20 mouse cellular contexts compared by ENCODE assay signal in genomic region chr9:90182636-90183421, GRCm38 (mm10). TPM values are rescaled to one million over a fixed set of nuclear protein-coding genes. Genes with fewer than 3 reads are reported as not detected.
DNase-seq lines count a peak whose midpoint lies in the region; ATAC-seq and TF ChIP-seq lines count a peak whose summit lies in the region.
"Had no signal": no experiment of that assay in that cellular context is flagged by ENCODE, and none has a peak within 500 bp of the region (broad histone marks: within the 10 kb centered on the region; RNA-seq: fewer than 3 reads in every experiment).

No protein-coding gene starts in this region.

- no peak overlapping the region for H3K4me2 ChIP-seq in forebrain, postnatal 0 days (ENCODE audit: low read depth)
- H3K4me2 ChIP-seq in forebrain, embryonic 12.5 days = no peak overlapping the region
- no peak overlapping the region for H3K4me2 ChIP-seq in kidney, embryonic 14.5 days (replicated peaks; ENCODE audit: low read depth, low read length)
- H3K4me2 ChIP-seq in heart, postnatal 0 days (ENCODE audit: low read depth, low read length) = no peak overlapping the region
- H3K4me2 ChIP-seq: hindbrain, embryonic 15.5 days; limb, embryonic 13.5 days had no signal

- H3K36me3 ChIP-seq in forebrain, postnatal 0 days (ENCODE audit: insufficient read depth) = peaks cover 33% of the 10 kb centered on the region
- H3K36me3 ChIP-seq in forebrain, embryonic 12.5 days (replicated peaks) = peaks cover 82% of the 10 kb centered on the region
- peaks cover 7% of the 10 kb centered on the region; the same call in 1 of the 2 replicates for H3K36me3 ChIP-seq in kidney, embryonic 14.5 days (ENCODE audit: control insufficient read depth, insufficient read depth, low read length)
- H3K36me3 ChIP-seq in heart, postnatal 0 days (replicated peaks; ENCODE audit: control insufficient read depth, insufficient read depth, low read length) = peaks cover 31% of the 10 kb centered on the region
- H3K36me3 ChIP-seq: G1E had no signal

- no peak for TF ChIP-seq EP300 in heart, postnatal 0 days (IDR thresholded peaks at IDR 0.05; ENCODE audit: low read depth)

- ATAC-seq in forebrain, postnatal 0 days = peak; percentile 65
- no peak for ATAC-seq in forebrain, embryonic 12.5 days (ENCODE audit: low FRiP score)
- ATAC-seq in kidney, embryonic 14.5 days (ENCODE audit: low FRiP score, low TSS enrichment) = no peak
- ATAC-seq in heart, postnatal 0 days (ENCODE audit: insufficient read depth, low read depth) = peak; percentile 37
- ATAC-seq: activated CD4-positive, CD25-positive, alpha-beta regulatory T cell, adult 4 months had no signal

- TF ChIP-seq CTCF in forebrain, postnatal 0 days (IDR thresholded peaks at IDR 0.05; ENCODE audit: low read depth) = no peak
- no peak for TF ChIP-seq CTCF in heart, postnatal 0 days (IDR thresholded peaks at IDR 0.05; ENCODE audit: low read depth)

- no peaks in the 10 kb centered on the region for H3K4me1 ChIP-seq in forebrain, postnatal 0 days (ENCODE audit: insufficient read depth)
- 0 out of 2 replicates have a peak, but pooled peaks cover 2% of the 10 kb centered on the region for H3K4me1 ChIP-seq in forebrain, embryonic 12.5 days
- H3K4me1 ChIP-seq in kidney, embryonic 14.5 days (ENCODE audit: control insufficient read depth, insufficient read depth, low read length) = peaks cover 4% of the 10 kb centered on the region; the same call in 1 of the 2 replicates
- peaks cover 42% of the 10 kb centered on the region for H3K4me1 ChIP-seq in heart, postnatal 0 days (ENCODE audit: control insufficient read depth, insufficient read depth)
- H3K4me1 ChIP-seq: hindbrain, embryonic 15.5 days; limb, embryonic 13.5 days had no signal

- no peaks in the 10 kb centered on the region for H3K27me3 ChIP-seq in forebrain, postnatal 0 days (ENCODE audit: insufficient read depth, low read length)
- H3K27me3 ChIP-seq in forebrain, embryonic 12.5 days = no peaks in the 10 kb centered on the region
- H3K27me3 ChIP-seq in kidney, embryonic 14.5 days (ENCODE audit: control insufficient read depth, insufficient read depth, low read length) = no peaks in the 10 kb centered on the region
- no peaks in the 10 kb centered on the region for H3K27me3 ChIP-seq in heart, postnatal 0 days (ENCODE audit: control insufficient read depth, insufficient read depth, low read length)
- H3K27me3 ChIP-seq: hindbrain, embryonic 15.5 days; limb, embryonic 13.5 days had no signal

- DNase-seq in forebrain, postnatal 0 days = no peak
- no peak for DNase-seq in kidney, adult 8-10 months
- peak; percentile 26 for DNase-seq in heart, postnatal 0 days (ENCODE audit: low spot score)
- DNase-seq in lung, postnatal 4 days = peak; percentile 63 to 81
- DNase-seq in spleen, adult 12 weeks (ENCODE audit: low spot score) = no peak
- DNase-seq in cerebellum, adult 18-20 months = no peak
- DNase-seq: B cell, adult 2 months; cerebellum, adult 8-10 months; gastrocnemius, postnatal 25 days; kidney, postnatal 25 days; layer of hippocampus, postnatal 36 days; right cerebral cortex, postnatal 14 days; thymus, postnatal 4 days had no signal

- no peak overlapping the region for H3K27ac ChIP-seq in forebrain, postnatal 0 days (ENCODE audit: low read depth, low read length)
- H3K27ac ChIP-seq in forebrain, embryonic 12.5 days = no peak overlapping the region
- H3K27ac ChIP-seq in kidney, embryonic 14.5 days (ENCODE audit: low read depth, low read length) = no peak overlapping the region
- H3K27ac ChIP-seq in heart, postnatal 0 days (ENCODE audit: low read depth) = peak overlapping the region; percentile 62
- H3K27ac ChIP-seq: hindbrain, embryonic 15.5 days; limb, embryonic 13.5 days had no signal

- no peaks in the 10 kb centered on the region for H3K9me3 ChIP-seq in forebrain, postnatal 0 days (ENCODE audit: low read length)
- H3K9me3 ChIP-seq in forebrain, embryonic 12.5 days = no peaks in the 10 kb centered on the region
- no peaks in the 10 kb centered on the region for H3K9me3 ChIP-seq in kidney, embryonic 14.5 days (ENCODE audit: control insufficient read depth, low read length)
- H3K9me3 ChIP-seq in heart, postnatal 0 days (replicated peaks; ENCODE audit: control insufficient read depth, low read length) = no peaks in the 10 kb centered on the region
- H3K9me3 ChIP-seq: hindbrain, embryonic 15.5 days; limb, embryonic 13.5 days had no signal

- H3K4me3 ChIP-seq in forebrain, postnatal 0 days (ENCODE audit: low read depth, low read length) = no peak overlapping the region
- no peak overlapping the region for H3K4me3 ChIP-seq in forebrain, embryonic 12.5 days (replicated peaks)
- H3K4me3 ChIP-seq in kidney, embryonic 14.5 days (ENCODE audit: low read length) = no peak overlapping the region
- no peak overlapping the region for H3K4me3 ChIP-seq in heart, postnatal 0 days (ENCODE audit: low read depth, low read length)
- H3K4me3 ChIP-seq: hindbrain, embryonic 15.5 days; limb, embryonic 13.5 days had no signal

- WGBS in forebrain, postnatal 0 days = 77% methylated on average over 18 of the region's 18 CpGs
- 91% methylated on average over 18 of the region's 18 CpGs for WGBS in forebrain, embryonic 12.5 days
- WGBS in kidney, embryonic 14.5 days = 76% methylated on average over 18 of the region's 18 CpGs
- WGBS in heart, postnatal 0 days = 34% methylated on average over 18 of the region's 18 CpGs

- H3K9ac ChIP-seq in forebrain, postnatal 0 days = no peak overlapping the region; the same call in 1 of the 2 replicates
- H3K9ac ChIP-seq in forebrain, embryonic 12.5 days = no peak overlapping the region
- 0 out of 2 replicates have a peak overlapping the region, but pooled peaks have one; percentile 7 for H3K9ac ChIP-seq in kidney, embryonic 14.5 days (ENCODE audit: low read depth, low read length)
- H3K9ac ChIP-seq in heart, postnatal 0 days (replicated peaks; ENCODE audit: low read depth, low read length) = no peak overlapping the region
- H3K9ac ChIP-seq: hindbrain, embryonic 15.5 days; limb, embryonic 13.5 days had no signal

RNA-seq across cellular contexts. Expression of gene Adamts7, which starts 20.0 kb away (rescaled TPM):
- total RNA-seq in forebrain, postnatal 0 days (2014; rRNA removed) = 10.9 and 15.9 TPM in 2 replicates
- polyA plus RNA-seq in forebrain, postnatal 0 days (2015; fragmentation: Nextera tagmentation; extraction: Ambion mirVana) = 4.1 and 4.9 TPM in 2 replicates
- 19.9 and 21.7 TPM in 2 replicates for polyA plus RNA-seq in forebrain, embryonic 12.5 days (2016; fragmentation: Nextera tagmentation; extraction: Ambion mirVana)
- 10.0 and 10.6 TPM in 2 replicates for polyA plus RNA-seq in kidney, embryonic 14.5 days (2014; fragmentation: Nextera tagmentation; extraction: Ambion mirVana)
- total RNA-seq in heart, postnatal 0 days (2014; rRNA removed; ENCODE audit: low replicate concordance) = 12.8 and 34.4 TPM in 2 replicates
- 7.6 and 8.3 TPM in 2 replicates for polyA plus RNA-seq in heart, postnatal 0 days (2015; fragmentation: Nextera tagmentation; extraction: Ambion mirVana)
- total RNA-seq: G1E; monocyte, adult 5-6 weeks had no signal
- polyA plus RNA-seq: activated CD4-positive, CD25-positive, alpha-beta regulatory T cell, adult 4 months; G1E had no signal

Comparison
In these comparisons a context has a peak if more than half of its experiments do, and no peak if none do; other contexts are left out.
1. ATAC-seq: peak in forebrain, postnatal 0 days (single experiment) and heart, postnatal 0 days (single experiment); none in forebrain, embryonic 12.5 days (single experiment) and kidney, embryonic 14.5 days (single experiment).
2. DNase-seq: peak in heart, postnatal 0 days (single experiment) and lung, postnatal 4 days (2 of 2); none in forebrain, postnatal 0 days (single experiment), kidney, adult 8-10 months (0 of 2), spleen, adult 12 weeks (single experiment) and cerebellum, adult 18-20 months (0 of 2).